Mouse (Mus musculus): ENCODE measurements around the gene Pigp. TPM values are rescaled to one million over a fixed set of nuclear protein-coding genes. Genes with fewer than 3 reads are reported as not detected.
A peak's percentile ranks its signal among the peaks of the same experiment; 100 is the strongest.

Pigp gene
- total RNA-seq, 2 experiments from 2014 or later: 77.1 to 80.5 TPM

DNA sequence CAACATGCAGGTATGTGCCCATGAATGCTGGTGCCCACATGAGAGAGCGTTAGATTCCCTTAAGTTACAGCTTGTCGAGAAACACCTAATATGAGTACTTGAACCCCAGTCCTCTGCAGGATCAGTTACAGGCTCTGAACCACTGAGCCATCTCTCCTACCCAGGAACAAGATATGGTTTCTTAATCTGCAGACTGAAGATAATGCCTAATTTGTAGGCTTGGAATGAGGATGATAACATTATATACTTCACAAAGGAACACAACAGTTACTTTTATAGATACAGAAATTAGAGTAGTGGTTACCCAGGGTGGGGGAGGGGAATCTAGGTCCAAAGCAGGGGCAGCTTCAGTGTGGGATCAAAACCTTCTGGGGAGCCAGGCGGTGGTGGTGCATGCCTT lies 45.6 kb downstream of the Pigp start:
- no peak for DNase-seq
- intact Hi-C loops (cut with DNase I): no loop called here

DNA sequence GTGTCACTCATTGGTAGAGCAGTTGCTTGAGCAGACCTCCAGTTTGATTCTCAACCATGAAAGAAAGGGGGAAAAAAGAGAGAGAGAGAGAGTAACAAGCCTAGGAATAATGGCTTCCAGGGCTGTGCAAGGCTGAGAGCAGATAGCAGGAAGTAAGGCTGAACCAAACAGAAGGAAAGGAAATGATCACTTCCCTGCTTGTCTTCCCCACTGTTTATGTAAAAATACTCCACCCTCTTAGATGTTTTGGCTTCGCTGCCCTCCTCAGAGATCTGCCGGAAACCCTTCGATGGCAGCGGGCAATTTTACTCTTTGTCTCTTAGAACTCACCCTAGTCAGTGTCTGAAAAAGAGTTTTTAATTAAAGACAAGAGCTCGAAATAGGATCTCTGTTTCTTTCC lies 48.0 kb downstream of the Pigp start:
- no peak for DNase-seq
- intact Hi-C loops (cut with DNase I): no loop called here

- DNase-seq: no peak
- intact Hi-C loops (cut with DNase I): no loop called here
These were observed 51.4 kb downstream of the Pigp start for GRCm38 (mm10) chr16:94320223-94320622.

- DNase-seq: no peak
- intact Hi-C loops (cut with DNase I): no loop called here
These were observed 53.9 kb downstream of the Pigp start for GRCm38 (mm10) chr16:94317752-94318151.

- intact Hi-C loops (cut with DNase I): no loop called here
- no peak for DNase-seq
These were observed 56.4 kb downstream of the Pigp start for GRCm38 (mm10) chr16:94315215-94315614.

- no peak for DNase-seq
- intact Hi-C loops (cut with DNase I): no loop called here
These were observed 57.0 kb downstream of the Pigp start for GRCm38 (mm10) chr16:94314626-94315025.

GRCm38 (mm10) chr16:94313229-94314030 lies 58.2 kb downstream of the Pigp start, which contains the start of gene Hlcs:
TSS of gene Hlcs (minus strand) at chr16:94313571.
- intact Hi-C loops (cut with DNase I): loop anchor here (1.0 to 2.0 kb wide), 2 partner anchors 44 to 57 kb away; partner anchors contain the start of genes Pigp and Ttc3

DNA sequence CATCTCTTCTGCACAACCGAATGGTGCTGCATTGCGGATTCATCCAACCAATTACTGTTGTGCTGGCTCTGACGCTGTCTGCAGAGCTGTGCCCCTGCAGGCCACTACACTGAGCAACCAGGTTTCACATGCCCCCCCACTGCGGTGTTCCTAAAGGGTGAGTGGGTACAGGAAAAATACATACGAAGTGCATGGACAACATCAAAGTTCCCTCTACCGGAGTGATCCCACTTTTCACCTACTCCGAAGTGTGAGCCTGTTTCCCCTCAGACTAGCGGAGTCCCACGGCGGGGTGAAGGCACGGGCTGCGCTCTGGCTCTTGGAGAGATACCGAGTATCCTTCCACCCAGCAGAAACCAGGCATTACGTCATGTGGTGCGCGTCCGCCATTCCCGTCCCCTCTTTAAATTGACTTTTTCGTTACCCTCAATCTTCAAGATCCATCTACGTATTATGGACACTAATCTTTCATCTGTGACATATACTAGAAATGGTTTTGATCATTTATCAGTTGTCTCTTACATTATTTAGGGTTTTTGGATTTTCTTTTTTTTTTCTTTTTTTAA lies 58.9 kb downstream of the Pigp start:
- intact Hi-C loops (cut with DNase I): loop anchor here (1.0 to 2.0 kb wide), 2 partner anchors 43 to 58 kb away; partner anchors contain the start of genes Pigp and Ttc3
- peak; percentile 87 to 88 for DNase-seq

More at GRCm38 (mm10) chr16:94313229-94314030, 58.2 kb downstream of the Pigp start, which contains the start of gene Hlcs:
- peak; percentile 98 to 99 for DNase-seq

GRCm38 (mm10) chr16:94311931-94312330 lies 59.7 kb downstream of the Pigp start:
- intact Hi-C loops (cut with DNase I): loop anchor here (2.0 kb wide), 1 partner anchor 59 kb away; the partner anchor contains the start of genes Pigp and Ttc3
- no peak for DNase-seq

GRCm38 (mm10) chr16:94311416-94311815 lies 60.2 kb downstream of the Pigp start:
- intact Hi-C loops (cut with DNase I): no loop called here

GRCm38 (mm10) chr16:94309025-94309424 lies 62.6 kb downstream of the Pigp start:
- intact Hi-C loops (cut with DNase I): loop anchor here (2.0 kb wide), 1 partner anchor 18 kb away; no protein-coding TSS in a partner anchor
- peak; percentile 61 to 66 for DNase-seq

More at GRCm38 (mm10) chr16:94311416-94311815, 60.2 kb downstream of the Pigp start:
- no peak for DNase-seq

Other genes with a start within 250 kb of the Pigp start
- gene Hlcs, start 58.3 kb downstream of the Pigp start, total RNA-seq (2021): 1 to 10 TPM; 6.9 to 7.5 TPM
- 1 to 10 TPM; 4.7 to 5.1 TPM for gene Ripply3, start 43.4 kb downstream of the Pigp start, total RNA-seq (2021)
- gene Ttc3, start 1.2 kb downstream of the Pigp start, total RNA-seq (2021): 100 to 1,000 TPM; 127 to 128 TPM
- 10 to 100 TPM; 28.2 to 30.9 TPM for gene Vps26c, start 155.0 kb upstream of the Pigp start, total RNA-seq (2021)
- gene Dyrk1a, start 198.2 kb upstream of the Pigp start, total RNA-seq (2021): 10 to 100 TPM; 86.2 to 99.2 TPM